Mouse (Mus musculus) MN1 (cell line): ENCODE data around the gene Lrrc8a.

Experiments used
- DNase-seq: peaks from one replicate; pipeline ENCODE4 v3.0.0-alpha.2; 2016; ENCODE audit warnings: low spot score

Lrrc8a gene

DNA sequence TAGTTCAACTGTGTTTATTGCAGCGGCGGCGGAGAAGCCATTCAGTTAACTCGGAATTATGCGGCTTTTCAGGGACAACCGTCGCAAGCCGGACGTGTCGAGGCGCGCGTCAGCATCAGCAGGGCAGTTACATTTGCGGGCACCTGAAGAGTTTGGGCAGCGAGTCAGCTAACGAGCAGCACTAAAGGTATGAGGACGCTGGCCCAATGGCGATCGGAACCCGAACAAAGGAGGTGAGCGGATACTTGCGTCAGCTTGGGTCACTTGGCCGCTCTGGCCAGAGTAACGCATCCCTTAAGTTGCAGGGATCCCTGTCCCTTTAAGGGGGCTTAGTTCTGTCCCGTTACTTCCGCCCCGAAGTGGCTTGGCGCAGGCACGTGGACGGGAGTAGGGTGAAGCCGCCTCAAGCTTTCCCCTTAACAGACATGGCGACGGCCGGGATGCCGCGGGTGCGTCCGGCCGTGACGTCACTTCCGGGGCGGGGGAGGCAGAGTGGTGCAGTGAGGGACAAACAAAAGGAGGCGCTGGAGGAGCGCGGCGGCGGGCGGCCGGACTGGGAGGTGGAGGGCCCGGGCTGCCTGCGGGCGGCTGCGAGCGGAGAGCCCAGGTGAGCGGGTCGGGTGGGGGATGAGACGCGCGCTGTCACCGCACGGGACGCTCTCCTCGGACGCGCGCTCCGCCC lies at the start of gene Lrrc8a:
TSS of gene Lrrc8a (plus strand) at position 517 of the 682 bp plus-strand sequence.
- DNase-seq = peak; percentile 96

DNA sequence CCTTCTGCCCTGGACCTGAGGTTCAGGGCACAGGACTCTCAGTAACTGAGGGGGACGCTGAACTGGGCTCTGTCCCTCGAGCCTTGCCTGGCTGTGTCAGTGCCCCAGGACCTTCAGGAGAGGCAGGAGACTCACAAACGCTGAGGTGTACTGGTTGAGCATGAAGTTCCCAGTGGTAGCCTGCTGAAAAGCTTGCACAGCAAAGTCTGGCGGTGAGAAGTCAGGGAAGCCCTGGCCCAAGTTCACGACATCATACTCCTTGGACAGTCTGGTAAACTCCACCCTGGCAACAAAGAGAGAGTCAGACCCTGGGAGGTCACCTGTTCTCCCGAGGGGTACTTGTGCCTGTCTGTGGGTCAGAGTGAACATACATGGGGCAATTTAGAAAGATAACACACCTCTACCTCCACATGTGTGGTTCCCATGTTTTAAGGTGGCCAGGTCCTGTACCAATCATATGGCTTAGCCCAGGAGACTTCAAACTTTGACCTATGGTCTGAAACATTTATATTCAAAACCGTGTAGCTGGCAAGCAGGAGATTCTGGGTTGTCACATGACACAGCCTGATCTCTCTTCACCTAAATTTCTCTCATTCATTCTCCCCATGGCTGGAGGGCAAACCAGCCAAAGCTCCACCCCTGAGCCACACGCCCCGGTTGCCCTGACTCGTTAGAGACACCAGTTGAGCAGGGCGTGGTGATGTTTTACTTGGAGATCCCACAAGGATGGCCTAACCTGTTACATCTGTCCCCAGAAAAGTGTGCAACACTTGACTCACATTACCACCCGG lies 45.5 kb upstream of the Lrrc8a start:
- DNase-seq = no peak

DNA sequence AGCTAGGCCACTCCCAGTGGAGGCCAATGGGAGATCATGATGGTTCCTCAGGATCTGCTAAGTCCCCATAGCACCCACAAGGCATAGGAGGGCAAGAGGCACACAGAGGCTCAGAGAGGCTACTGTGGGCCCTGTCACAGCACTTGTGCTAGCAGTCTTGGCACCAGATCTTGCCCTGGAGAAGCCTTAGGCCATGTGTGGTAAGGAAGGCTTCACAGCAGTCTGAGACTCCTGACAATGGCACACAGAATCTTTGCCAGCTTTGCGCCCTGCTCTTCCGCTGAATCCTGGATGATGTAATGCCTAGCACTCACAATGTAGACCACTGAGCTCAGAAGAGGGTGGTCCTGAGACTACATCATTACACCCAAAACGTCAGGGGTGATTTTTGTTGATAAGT lies 42.9 kb upstream of the Lrrc8a start:
- DNase-seq = no peak

DNA sequence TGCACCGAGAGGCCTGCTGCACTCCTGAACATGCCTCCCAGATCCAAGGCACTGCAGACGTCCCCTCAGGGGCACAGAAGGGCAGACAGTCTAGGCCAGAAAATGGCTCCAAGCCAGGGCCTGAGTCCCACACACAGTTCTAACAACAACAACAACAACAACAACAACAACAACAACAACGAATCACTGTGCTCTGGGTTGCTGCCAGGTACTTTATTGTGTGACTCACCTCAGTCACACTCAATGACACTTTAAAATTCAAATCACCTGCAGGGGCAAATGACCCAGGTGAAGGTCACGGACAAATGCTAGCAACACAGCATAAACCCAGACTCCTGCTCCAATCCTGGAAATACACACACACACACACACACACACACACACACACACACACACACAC lies 39.5 kb upstream of the Lrrc8a start:
- no peak for DNase-seq

DNA sequence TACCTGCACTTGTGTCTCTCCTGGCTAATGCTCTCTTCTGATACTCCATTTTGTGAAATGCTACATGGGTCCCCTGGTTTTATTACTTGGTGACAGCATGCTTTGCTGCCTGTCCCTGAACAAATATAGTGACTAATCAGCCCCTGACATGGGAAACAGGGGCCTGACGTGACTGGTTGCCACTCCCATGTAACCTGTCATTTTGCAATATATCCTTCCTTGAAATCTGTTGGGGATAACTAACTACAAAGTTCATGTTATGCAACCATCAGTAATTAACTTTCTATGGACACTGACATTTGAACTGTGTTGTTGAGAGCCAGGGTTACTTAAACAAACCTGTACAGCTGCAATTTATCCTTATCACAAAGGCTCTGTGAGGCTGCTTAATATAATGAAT lies 37.5 kb upstream of the Lrrc8a start:
- DNase-seq = no peak

DNA sequence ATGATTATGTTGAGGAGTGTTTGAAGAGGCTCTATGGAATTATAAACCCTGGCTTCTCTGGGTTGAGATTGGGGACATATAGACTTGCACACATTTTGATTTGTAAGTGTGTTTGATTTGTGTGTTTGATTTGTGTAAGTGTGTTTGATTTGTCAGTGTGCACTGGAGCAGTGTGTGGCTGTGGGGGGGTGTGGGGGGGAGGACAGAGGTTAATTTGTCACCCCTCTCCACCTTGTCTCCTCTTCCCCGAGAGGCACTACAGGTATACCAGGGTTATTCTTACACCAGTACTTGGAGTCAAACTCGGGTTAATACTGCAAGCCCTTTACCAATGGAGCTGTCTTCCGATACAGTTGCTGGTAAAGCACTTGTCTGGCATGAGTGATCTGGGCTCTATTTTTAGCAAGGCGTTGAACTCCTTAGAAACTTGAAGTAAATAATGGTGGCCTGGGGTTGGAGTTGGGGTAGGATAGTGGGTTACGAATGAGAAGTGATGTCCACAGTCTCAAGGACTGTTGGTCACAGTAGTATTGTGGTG lies 37.1 kb upstream of the Lrrc8a start:
- no peak for DNase-seq

DNA sequence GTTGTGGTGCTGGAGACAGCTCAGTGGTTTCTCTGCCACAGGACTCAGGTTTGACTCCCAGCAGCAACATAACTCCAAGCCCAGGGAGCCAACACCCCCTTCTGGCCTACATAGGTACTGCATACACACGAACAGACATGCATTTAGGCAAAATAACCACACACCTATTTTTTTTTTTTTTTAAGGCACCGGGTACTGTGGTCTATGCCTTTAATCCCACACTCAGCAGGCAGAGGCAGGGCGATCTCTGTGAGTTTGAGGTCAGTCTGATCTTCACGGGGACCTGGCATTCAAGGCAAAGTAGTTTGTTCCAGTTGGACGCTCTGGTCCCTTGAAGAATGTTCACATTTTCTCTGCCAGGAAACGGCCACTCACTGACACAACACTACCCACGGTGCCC lies 34.1 kb upstream of the Lrrc8a start:
- no peak for DNase-seq

DNA sequence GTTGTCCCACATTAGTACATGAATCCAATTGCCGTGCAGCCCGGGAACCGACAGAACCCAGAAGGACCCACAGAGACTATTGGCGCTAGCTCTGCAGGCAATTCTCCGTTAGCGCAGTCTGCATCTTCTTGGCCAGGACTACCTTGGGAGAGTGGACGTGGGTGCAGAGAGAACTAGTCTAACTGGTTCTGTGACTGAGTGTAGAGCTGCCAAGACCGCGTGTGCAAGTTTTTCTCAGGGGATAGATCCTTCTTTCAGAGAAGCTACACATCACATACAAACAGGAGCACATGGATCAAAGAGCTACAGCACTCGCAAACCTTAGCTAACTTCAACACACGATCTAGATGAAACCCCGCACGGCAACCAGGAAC lies 32.3 kb upstream of the Lrrc8a start:
- DNase-seq = no peak

DNA sequence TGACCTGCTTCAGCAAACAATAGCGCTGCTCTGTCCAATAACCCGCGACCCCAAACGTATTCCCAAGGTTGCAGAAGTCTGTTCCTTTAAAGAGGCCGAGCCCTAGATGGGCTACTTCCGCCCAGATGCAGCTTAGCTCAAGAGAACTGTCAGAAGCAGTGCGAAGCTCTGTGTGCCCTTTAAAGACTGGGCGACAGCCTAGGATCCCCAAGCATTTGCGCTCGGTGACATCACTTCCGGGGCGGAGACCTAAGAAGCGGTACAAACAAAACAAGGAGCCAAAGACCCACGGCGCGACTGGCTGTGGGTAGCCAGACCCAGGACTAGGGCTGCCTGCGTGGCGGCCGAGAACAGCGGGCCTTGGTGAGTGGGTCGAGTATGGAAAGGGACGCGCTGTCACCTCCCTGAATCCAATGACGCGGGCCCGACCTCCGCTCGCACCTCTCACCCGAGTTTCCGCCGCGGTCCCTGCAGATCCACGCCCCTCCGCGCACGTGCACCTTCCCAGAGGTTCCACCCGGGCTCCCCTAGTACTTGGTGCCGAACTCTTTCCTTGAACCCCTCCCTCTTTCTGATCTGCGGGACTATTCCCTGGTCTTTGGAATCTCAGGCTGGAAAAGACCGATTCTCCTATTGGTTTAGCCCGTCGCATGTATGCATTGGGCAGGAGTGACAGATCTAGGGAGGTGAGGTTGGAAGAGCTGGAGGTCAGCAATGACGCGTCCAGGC lies 31.7 kb upstream of the Lrrc8a start, which contains the start of gene Kyat1:
TSS of gene Kyat1 (minus strand) at position 219 of the 729 bp plus-strand sequence.
- peak; percentile 91 for DNase-seq

DNA sequence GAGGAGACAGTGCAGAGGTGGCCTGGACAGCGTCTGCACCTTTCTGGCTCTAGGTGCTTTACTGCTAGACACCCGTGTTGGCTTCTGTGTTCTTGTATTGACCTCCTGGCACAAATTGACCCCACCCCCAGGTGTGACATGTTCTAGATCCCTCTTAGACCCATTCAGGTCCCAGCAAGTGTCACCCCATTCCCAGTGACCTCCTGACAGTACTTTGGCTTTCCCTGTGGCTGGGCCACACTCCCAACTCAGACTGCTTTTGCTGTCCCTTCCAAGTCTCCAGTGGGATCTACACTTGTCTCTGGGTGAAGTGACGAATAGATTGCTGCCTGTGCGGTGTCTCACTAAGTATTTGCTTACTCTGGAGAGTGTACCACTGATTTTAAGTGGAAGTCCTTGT lies 30.1 kb upstream of the Lrrc8a start:
- DNase-seq = no peak

DNA sequence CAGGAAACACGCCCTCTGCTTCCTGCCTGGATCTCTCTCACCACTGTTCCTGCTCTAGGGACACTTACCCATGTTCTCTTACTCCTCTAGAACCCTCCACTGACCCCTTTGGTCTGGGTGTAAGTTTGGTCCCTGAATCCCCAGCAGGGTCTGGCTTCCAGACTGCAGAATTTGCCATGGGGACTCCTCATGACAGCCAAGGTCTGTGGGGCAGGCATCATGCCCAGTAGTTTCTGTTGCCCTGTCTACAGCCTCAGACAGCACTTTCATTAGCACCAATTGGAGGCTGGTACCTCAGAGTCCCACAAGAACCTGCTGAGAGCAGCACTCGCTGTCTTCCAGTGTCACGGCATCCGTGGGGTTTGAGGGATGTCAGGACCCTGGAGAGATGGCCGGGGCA lies 29.6 kb upstream of the Lrrc8a start:
- no peak for DNase-seq

DNA sequence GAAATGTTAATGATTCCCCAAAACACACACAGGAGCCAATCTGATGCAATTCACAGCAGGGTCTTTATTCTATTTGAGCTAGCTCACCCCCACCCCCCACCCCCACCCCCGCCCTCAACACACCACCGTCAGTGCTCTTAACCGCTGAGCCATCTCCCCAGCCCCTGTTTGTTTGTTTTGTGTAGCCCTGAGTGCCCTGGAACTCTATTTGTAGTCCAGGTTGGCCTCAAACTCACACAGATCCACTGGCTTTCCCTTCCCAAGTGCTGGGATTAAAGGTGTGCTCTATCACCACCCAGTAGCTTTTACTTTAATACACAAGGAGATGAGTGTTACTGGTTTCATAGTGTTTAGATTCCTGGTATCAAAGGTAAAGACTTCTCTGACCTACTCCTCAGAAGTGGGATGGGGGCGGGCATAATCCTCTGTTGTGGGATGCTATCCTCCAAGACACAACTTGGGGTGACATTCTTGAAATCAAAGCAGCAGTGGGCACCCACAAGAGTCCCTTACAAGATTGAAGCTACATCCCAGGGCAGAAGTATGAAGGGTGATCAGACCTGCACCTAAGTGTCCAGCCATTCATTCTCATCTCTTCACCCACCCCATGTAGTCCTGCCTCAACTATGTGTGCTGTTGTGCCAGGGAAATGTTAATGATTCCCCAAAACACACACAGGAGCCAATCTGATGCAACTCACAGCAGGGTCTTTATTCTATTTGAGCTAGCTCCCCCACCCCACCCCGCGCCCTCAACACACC lies 25.9 kb upstream of the Lrrc8a start:
- no peak for DNase-seq

DNA sequence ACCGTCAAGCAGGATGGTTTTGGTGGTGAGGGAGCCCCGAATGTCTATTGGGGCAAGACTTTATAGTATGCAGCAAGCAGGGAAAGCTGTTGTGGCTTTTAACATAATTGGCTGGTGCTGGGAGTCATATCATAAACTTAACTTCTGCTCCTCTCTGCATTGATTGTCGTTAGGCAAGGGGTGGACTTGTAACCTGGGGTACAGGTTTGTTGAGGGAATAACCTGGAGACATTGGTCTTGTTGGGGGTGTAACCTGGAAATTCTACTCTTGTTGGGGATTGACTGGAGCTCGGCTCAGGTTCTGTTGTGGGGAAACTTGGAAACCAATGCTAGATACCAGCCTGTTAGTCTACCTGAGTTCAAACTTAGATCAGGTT lies 25.4 kb upstream of the Lrrc8a start:
- DNase-seq = no peak

DNA sequence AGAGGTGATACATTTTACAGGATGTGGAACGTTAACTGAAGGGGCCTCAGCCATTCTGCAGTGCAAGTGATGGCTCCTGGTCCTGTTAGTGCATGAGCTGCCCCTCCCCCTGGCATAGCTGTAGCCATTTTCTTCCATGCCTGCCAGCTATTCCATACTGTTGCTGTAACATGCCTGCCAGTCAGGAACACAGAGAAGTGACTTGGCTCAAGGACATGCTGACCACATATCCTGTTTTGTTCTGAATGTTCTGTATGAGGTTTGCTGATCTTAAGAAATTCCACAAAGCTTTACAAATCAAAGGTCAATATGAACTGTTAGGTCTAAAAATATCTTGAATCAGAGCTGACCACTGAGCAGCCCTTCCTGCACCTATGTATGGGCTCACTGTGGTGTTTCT lies 24.6 kb upstream of the Lrrc8a start:
- no peak for DNase-seq

DNA sequence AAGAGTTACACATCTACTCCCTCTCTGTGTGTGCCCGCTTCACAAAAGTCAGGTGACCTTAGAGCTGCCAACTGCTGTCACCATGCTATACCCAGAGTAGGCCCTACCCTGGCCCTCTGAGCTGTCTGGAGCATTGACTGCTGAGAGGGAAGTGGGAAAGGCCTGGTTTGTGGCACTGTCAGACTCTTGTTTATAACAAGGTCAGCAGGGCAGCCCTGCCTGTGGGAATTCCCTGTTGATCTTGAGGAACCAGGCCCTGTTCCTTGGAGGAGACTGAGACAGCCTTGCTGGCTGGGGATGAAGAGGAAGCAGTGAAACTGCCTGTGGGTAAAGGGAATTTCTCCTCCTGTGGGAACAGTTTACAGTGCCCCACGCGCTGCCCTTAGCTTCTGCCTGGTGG lies 22.8 kb upstream of the Lrrc8a start:
- peak; percentile 15 for DNase-seq

DNA sequence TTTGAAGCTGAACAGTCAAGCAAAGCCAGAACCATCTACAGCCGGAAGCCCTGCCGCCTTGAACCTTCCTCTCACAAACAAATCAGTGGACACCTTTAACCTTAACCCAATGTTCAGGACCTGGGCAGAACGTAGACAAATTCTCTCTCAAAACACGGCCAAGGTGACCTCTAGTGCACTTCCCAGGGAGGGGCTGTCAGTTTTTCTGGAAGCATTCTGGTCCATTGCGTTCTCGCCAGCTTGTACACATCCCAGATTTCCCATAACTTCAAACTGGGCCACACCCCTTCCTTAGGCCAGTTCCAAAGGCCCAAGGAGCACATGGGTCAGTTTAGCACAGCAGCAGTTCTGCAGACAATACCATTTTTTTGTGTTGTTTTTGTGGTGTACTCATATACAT lies 22.0 kb upstream of the Lrrc8a start:
- no peak for DNase-seq

DNA sequence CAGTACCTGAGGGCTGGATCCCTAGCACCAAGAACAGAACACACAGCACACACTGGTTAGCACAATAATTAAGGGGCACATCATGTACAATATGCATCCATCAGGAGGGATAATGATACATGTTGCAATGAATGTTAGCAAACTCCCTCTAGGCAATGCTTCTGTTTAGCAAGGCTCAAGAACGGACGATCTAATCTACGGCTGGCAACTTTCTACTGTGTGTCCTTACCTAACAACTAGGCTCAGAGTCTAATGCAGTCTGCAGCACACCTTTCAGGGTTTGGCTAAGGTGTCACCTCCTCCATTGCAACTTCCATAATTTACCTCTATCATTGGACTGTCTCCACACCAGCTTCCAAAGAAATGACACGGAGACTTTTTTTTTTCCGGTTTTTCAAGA lies 21.2 kb upstream of the Lrrc8a start:
- DNase-seq = no peak

DNA sequence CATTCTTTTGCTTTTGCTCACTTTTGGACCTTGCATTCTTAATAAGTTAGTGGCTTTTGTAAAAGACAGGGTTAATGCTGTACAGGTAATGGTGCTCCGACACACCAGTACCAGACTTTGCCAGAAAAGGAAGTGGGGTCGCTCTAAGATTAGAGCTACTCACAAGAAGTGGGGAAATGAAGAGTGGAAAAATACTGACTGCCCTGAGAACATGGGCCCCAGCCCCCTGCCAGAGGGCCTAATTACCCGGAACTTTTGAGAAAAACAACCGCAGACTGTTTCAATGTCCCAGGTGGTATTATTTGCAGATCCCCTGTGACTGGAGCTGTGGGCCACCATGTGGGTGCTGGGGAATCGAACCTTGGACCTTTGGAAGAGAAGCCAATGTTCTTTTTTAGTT lies 1.9 kb upstream of the Lrrc8a start:
- no peak for DNase-seq

DNA sequence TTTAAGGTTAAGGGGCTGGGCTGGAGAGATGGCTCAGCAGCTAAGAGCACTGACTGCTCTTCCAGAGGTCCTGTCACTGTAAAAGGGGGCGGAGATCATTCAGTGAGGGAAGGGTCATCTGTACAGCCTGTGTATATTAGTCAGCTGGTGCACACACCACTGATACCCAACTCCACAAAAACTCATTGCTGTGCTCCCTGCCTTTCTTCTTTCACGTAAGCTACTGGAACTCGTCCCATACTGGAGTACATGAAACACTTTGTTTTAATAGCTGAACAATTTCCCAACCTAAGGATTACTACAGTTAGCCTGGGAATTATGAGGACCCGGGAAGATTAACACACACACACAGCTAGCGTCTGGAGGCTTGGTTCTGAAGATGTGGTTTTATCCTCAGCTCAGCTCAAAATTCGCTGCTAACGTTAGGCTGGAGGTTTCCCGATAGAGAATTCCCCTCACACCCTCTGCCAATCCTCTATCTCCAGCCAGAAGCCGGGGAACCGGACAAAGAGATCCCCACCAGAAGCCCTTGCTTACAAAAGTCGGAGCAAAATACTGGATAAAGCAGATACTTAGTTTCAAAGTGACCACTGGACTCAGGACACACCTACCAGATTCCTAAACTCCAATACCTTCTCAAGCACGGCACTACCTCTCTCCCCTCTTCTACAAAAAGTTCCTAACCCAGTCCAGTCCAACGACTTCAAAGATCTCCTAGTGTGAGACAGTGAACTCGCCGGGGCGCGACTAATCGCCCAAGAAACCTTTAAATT lies 903 bp upstream of the Lrrc8a start:
- peak; percentile 31 for DNase-seq

DNA sequence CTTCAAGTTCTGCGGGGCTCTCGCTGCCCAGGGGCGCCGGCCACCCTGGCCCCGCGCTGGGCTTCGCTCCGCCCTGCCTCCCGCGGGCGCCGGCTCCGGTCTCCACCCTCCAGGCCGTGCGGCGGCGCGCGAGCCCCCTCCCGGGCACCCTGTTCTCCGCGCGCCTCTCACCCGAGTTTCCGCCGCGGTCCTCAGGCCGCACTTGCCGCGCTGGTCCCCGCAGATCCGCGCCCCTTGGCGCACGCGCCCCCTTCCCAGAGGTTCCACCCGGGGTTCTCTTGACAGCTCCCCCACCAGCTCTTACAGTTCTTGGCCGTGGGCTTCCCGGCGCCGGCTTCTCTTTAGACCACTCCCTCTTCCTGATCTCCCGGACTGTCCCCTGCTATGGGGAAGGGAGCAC lies 366 bp downstream of the Lrrc8a start:
- no peak for DNase-seq

DNA sequence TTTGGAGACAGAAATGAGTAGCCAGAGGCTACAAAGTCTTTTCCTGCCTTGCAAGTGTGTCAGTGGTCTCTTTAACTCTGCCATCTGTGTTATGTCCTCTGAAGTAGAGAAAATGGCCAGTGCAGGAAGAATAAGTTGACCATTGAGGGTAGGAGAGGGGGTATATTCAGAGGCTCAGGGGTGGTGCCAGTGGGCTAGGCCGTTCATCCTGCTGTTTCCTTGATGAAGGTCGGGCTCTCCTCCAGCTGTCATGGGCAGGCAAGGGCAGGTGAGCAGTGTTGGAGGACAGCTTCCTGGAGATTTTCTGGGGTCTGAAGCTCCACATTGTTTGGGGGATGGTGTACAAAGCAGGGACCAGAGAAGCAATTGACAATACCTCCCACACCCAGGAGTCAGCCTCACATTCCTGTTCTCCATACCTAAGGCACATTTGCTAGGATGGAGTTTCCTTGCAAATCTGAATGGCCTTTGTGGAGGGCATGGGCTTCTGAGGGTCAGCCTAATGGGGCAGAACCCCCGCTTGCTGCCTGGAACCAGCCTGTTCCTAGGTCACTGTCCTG lies 1.5 kb downstream of the Lrrc8a start:
- no peak for DNase-seq
